In genomic region chr19:32326621-32327021, GRCm38 (mm10) we compare ENCODE assay signal across 12 mouse cellular contexts.
A peak's percentile ranks its signal among the peaks of the same experiment; 100 is the strongest.
DNase-seq lines count a peak whose midpoint lies in the region; ATAC-seq lines count a peak whose summit lies in the region.
"Had no signal": no experiment of that assay in that cellular context is flagged by ENCODE, and none has a peak within 500 bp of the region (broad histone marks: within the 10 kb centered on the region; RNA-seq: fewer than 3 reads in every experiment).

No protein-coding gene starts in this region.

- no peak overlapping the region for H3K9ac ChIP-seq in kidney, embryonic 16.5 days (replicated peaks; ENCODE audit: low read length)
- H3K9ac ChIP-seq in kidney, embryonic 14.5 days (ENCODE audit: low read depth, low read length), result no peak overlapping the region
- no peak overlapping the region for H3K9ac ChIP-seq in embryonic facial prominence, embryonic 12.5 days
- no peak overlapping the region for H3K9ac ChIP-seq in heart, embryonic 12.5 days
- H3K9ac ChIP-seq: liver, embryonic 13.5 days had no signal

- no peaks in the 10 kb centered on the region for H3K27me3 ChIP-seq in kidney, embryonic 16.5 days (ENCODE audit: insufficient read depth, low read length)
- H3K27me3 ChIP-seq in kidney, embryonic 14.5 days (ENCODE audit: control insufficient read depth, insufficient read depth, low read length), result no peaks in the 10 kb centered on the region
- no peaks in the 10 kb centered on the region for H3K27me3 ChIP-seq in embryonic facial prominence, embryonic 12.5 days
- no peaks in the 10 kb centered on the region for H3K27me3 ChIP-seq in heart, embryonic 12.5 days (replicated peaks)
- H3K27me3 ChIP-seq: liver, embryonic 13.5 days; Patski had no signal

- peaks cover 64% of the 10 kb centered on the region for H3K4me1 ChIP-seq in kidney, embryonic 16.5 days (ENCODE audit: insufficient read depth, low read length)
- H3K4me1 ChIP-seq in kidney, embryonic 14.5 days (ENCODE audit: control insufficient read depth, insufficient read depth, low read length), result peaks cover 33% of the 10 kb centered on the region
- H3K4me1 ChIP-seq in embryonic facial prominence, embryonic 12.5 days, result peaks cover 41% of the 10 kb centered on the region
- H3K4me1 ChIP-seq in heart, embryonic 12.5 days (replicated peaks), result peaks cover 65% of the 10 kb centered on the region

- 24% methylated on average over 4 of the region's 4 CpGs for whole genome bisulfite sequencing in kidney, embryonic 16.5 days
- 18% methylated on average over 4 of the region's 4 CpGs for WGBS in kidney, embryonic 14.5 days
- WGBS in embryonic facial prominence, embryonic 12.5 days, result 17% methylated on average over 4 of the region's 4 CpGs
- 15% methylated on average over 4 of the region's 4 CpGs for WGBS in heart, embryonic 12.5 days

- no peak overlapping the region for H3K4me3 ChIP-seq in kidney, embryonic 16.5 days (ENCODE audit: low read length)
- no peak overlapping the region for H3K4me3 ChIP-seq in kidney, embryonic 14.5 days (ENCODE audit: low read length)
- no peak overlapping the region for H3K4me3 ChIP-seq in embryonic facial prominence, embryonic 12.5 days
- no peak overlapping the region for H3K4me3 ChIP-seq in heart, embryonic 12.5 days
- H3K4me3 ChIP-seq: left cerebral cortex, adult 2 months; liver, embryonic 13.5 days had no signal

- ATAC-seq in kidney, embryonic 16.5 days (ENCODE audit: low FRiP score, low TSS enrichment), result no peak
- ATAC-seq in kidney, embryonic 14.5 days (ENCODE audit: low FRiP score, low TSS enrichment), result no peak
- 0 out of 2 replicates have a peak, but pooled peaks have one; percentile 56 for ATAC-seq in embryonic facial prominence, embryonic 12.5 days (ENCODE audit: insufficient number of reproducible peaks, insufficient read depth, low FRiP score, low TSS enrichment)
- ATAC-seq in heart, embryonic 12.5 days (ENCODE audit: insufficient number of reproducible peaks, low FRiP score), result no peak
- no peak for ATAC-seq in activated CD4-positive, CD25-positive, alpha-beta regulatory T cell, adult 4 months
- ATAC-seq: Patski had no signal

- peak; percentile 83 for DNase-seq in lung, postnatal 36 days
- DNase-seq in urinary bladder, adult 2 months (ENCODE audit: low spot score), result no peak
- DNase-seq: cerebellum, postnatal 14 days; kidney, postnatal 4 days; liver, embryonic 13.5 days had no signal

- H3K27ac ChIP-seq in kidney, embryonic 16.5 days (ENCODE audit: low read length), result peak overlapping the region; percentile 40; the same call in 1 of the 2 replicates
- H3K27ac ChIP-seq in kidney, embryonic 14.5 days (ENCODE audit: low read depth, low read length), result no peak overlapping the region; the same call in 1 of the 2 replicates
- no peak overlapping the region for H3K27ac ChIP-seq in embryonic facial prominence, embryonic 12.5 days
- peak overlapping the region; percentile 9; the same call in 1 of the 2 replicates for H3K27ac ChIP-seq in heart, embryonic 12.5 days (ENCODE audit: poor library complexity, severe bottlenecking)
- H3K27ac ChIP-seq: left cerebral cortex, adult 2 months; liver, embryonic 13.5 days had no signal

- H3K4me2 ChIP-seq in kidney, embryonic 16.5 days (replicated peaks; ENCODE audit: low read depth, low read length), result no peak overlapping the region
- H3K4me2 ChIP-seq in kidney, embryonic 14.5 days (replicated peaks; ENCODE audit: low read depth, low read length), result no peak overlapping the region
- H3K4me2 ChIP-seq in embryonic facial prominence, embryonic 12.5 days (replicated peaks), result no peak overlapping the region
- no peak overlapping the region for H3K4me2 ChIP-seq in heart, embryonic 12.5 days
- H3K4me2 ChIP-seq: liver, embryonic 13.5 days had no signal

- no peaks in the 10 kb centered on the region for H3K9me3 ChIP-seq in kidney, embryonic 16.5 days (ENCODE audit: low read length)
- no peaks in the 10 kb centered on the region for H3K9me3 ChIP-seq in kidney, embryonic 14.5 days (ENCODE audit: control insufficient read depth, low read length)
- no peaks in the 10 kb centered on the region for H3K9me3 ChIP-seq in embryonic facial prominence, embryonic 12.5 days
- no peaks in the 10 kb centered on the region for H3K9me3 ChIP-seq in heart, embryonic 12.5 days (replicated peaks)
- H3K9me3 ChIP-seq: liver, embryonic 13.5 days had no signal

- no peaks in the 10 kb centered on the region for H3K36me3 ChIP-seq in kidney, embryonic 16.5 days (ENCODE audit: insufficient read depth, low read length)
- H3K36me3 ChIP-seq in kidney, embryonic 14.5 days (ENCODE audit: control insufficient read depth, insufficient read depth, low read length), result no peaks in the 10 kb centered on the region
- H3K36me3 ChIP-seq in embryonic facial prominence, embryonic 12.5 days, result no peaks in the 10 kb centered on the region
- H3K36me3 ChIP-seq in heart, embryonic 12.5 days, result no peaks in the 10 kb centered on the region
- H3K36me3 ChIP-seq: liver, embryonic 13.5 days had no signal

Comparison
In these comparisons a context has a peak if more than half of its experiments do, and no peak if none do; other contexts are left out.
1. H3K27ac ChIP-seq: peak in kidney, embryonic 16.5 days (single experiment) and heart, embryonic 12.5 days (single experiment); none in kidney, embryonic 14.5 days (single experiment) and embryonic facial prominence, embryonic 12.5 days (single experiment).